Mouse (Mus musculus) G1E (cell line): ENCODE data around the gene Hs2st1. TPM values are rescaled to one million over a fixed set of nuclear protein-coding genes. Genes with fewer than 3 reads are reported as not detected.
A peak's percentile ranks its signal among the peaks of the same experiment; 100 is the strongest.

Source experiments
- ATAC-seq: 2 replicates; pipeline ENCODE4 v1.8.0; 2016; ENCODE audit warnings: mild to moderate bottlenecking; ENCODE audit not compliant: insufficient number of reproducible peaks, poor library complexity, low FRiP score, severe bottlenecking; ENCODE audit errors: extremely low read depth
- DNase-seq: peaks from one replicate; pipeline ENCODE4 v3.0.0; 2012; ENCODE audit warnings: low spot score
- H3K27me3 ChIP-seq: 2 replicates; pipeline ENCODE4 v1.6.1; 2012; ENCODE audit warnings: mild to moderate bottlenecking, low read length, inconsistent platforms; ENCODE audit not compliant: insufficient read depth
- H3K36me3 ChIP-seq: replicated peaks from 2 replicates; pipeline ENCODE3; 2012; ENCODE audit warnings: mild to moderate bottlenecking, inconsistent platforms
- H3K4me1 ChIP-seq: 2 replicates; pipeline ENCODE4 v1.6.1; 2012; ENCODE audit warnings: low read depth, low read length, inconsistent platforms, mixed read lengths; ENCODE audit not compliant: insufficient read depth
- H3K4me3 ChIP-seq: 2 replicates; pipeline ENCODE4 v1.5.1; 2012; ENCODE audit warnings: low read depth, mild to moderate bottlenecking, inconsistent platforms, low read length, moderate library complexity, mixed read lengths
- H3K9me3 ChIP-seq: replicated peaks from 2 replicates; pipeline ENCODE4 v1.6.1; 2012; ENCODE audit warnings: inconsistent platforms
- CTCF ChIP-seq: IDR thresholded peaks from 2 replicates; pipeline ENCODE4 v1.5.1; 2012; ENCODE audit warnings: low read depth, low read length, inconsistent platforms, mixed read lengths
- GATA1 ChIP-seq: IDR thresholded peaks from 2 replicates; pipeline ENCODE4 v1.6.1; 2012; ENCODE audit warnings: borderline replicate concordance, low read length, inconsistent platforms, mixed read lengths
- GATA2 ChIP-seq: IDR thresholded peaks from 2 replicates; pipeline ENCODE4 v1.6.1; 2012; ENCODE audit warnings: low read depth, low read length, inconsistent platforms, borderline replicate concordance
- POLR2AphosphoS5 ChIP-seq: IDR thresholded peaks from 2 replicates; pipeline ENCODE4 v1.6.1; 2012; ENCODE audit warnings: low read depth, low read length, inconsistent platforms; ENCODE audit not compliant: insufficient replicate concordance
- TAL1 ChIP-seq: conservative IDR thresholded peaks from 2 replicates; pipeline ENCODE4 v1.6.1; 2012; ENCODE audit warnings: low read depth, low read length, inconsistent platforms, mixed read lengths
- polyA plus RNA-seq: library from polyadenylated mRNA; stranded (reverse); fragments of >175 nt; gene quantifications from 2 replicates; pipeline ENCODE4 v1.2.3, GENCODE M21; 2012
- total RNA-seq, 2 experiments: library from RNA; stranded (forward) in 1 of 2; stranded (reverse) in 1 of 2; fragments of 200-1000 nt in 1 of 2; fragments of >200 nt in 1 of 2; fragmentation: Nextera tagmentation in 1 of 2; gene quantifications; 2 replicates each; pipeline ENCODE4 v1.2.3; 2014 to 2017

Gene Hs2st1
- total and polyA plus RNA-seq, 3 experiments, result 6.1 to 40.6 (median 37.8) TPM

- DNase-seq, result no peak
- H3K36me3 ChIP-seq, result peaks cover 37% of the 10 kb centered on the region
- ATAC-seq, result no peak
- no peak for TF ChIP-seq GATA1
- TF ChIP-seq GATA2, result no peak
- no peak for TF ChIP-seq TAL1
- no peak for TF ChIP-seq POLR2AphosphoS5
- H3K4me3 ChIP-seq, result no peak overlapping the region
- no peaks in the 10 kb centered on the region for H3K9me3 ChIP-seq
- H3K4me1 ChIP-seq, result peaks cover 14% of the 10 kb centered on the region
- H3K27me3 ChIP-seq, result no peaks in the 10 kb centered on the region
These were observed 92.1 kb downstream of the Hs2st1 start for GRCm38 (mm10) chr3:144477707-144478426.

- Histone ChIP-seq H3K4me1 (peaks cover 22% of the 10 kb centered on the region), H3K4me3 (no peak overlapping the region), H3K36me3 (peaks cover 28% of the 10 kb centered on the region), H3K9me3 (no peaks in the 10 kb centered on the region), H3K27me3 (no peaks in the 10 kb centered on the region)
- no peak for DNase-seq
- no peak for TF ChIP-seq CTCF
- no peak for TF ChIP-seq GATA2
- TF ChIP-seq POLR2AphosphoS5, result no peak
- TF ChIP-seq GATA1, result no peak
- no peak for TF ChIP-seq TAL1
- no peak for ATAC-seq
These were observed 94.1 kb downstream of the Hs2st1 start for GRCm38 (mm10) chr3:144475891-144476290.

GRCm38 (mm10) chr3:144474726-144475125 lies 95.3 kb downstream of the Hs2st1 start:
- Histone ChIP-seq H3K9me3 (no peaks in the 10 kb centered on the region), H3K27me3 (no peaks in the 10 kb centered on the region), H3K36me3 (peaks cover 37% of the 10 kb centered on the region), H3K4me1 (peaks cover 27% of the 10 kb centered on the region), H3K4me3 (no peak overlapping the region)
- DNase-seq (no peak), ATAC-seq (no peak)
- no peak for TF ChIP-seq CTCF
- TF ChIP-seq TAL1, result no peak
- no peak for TF ChIP-seq GATA1
- no peak for TF ChIP-seq POLR2AphosphoS5
- TF ChIP-seq GATA2, result no peak

- no peak for DNase-seq
- no peak for ATAC-seq
- H3K9me3 ChIP-seq, result no peaks in the 10 kb centered on the region
- TF ChIP-seq GATA2, result no peak
- no peak for TF ChIP-seq POLR2AphosphoS5
- TF ChIP-seq TAL1, result no peak
- peaks cover 25% of the 10 kb centered on the region for H3K36me3 ChIP-seq
- H3K27me3 ChIP-seq, result no peaks in the 10 kb centered on the region
- H3K4me3 ChIP-seq, result no peak overlapping the region
- H3K4me1 ChIP-seq, result peaks cover 32% of the 10 kb centered on the region
These were observed 98.0 kb downstream of the Hs2st1 start for GRCm38 (mm10) chr3:144471954-144472353.

- Histone ChIP-seq H3K27me3 (no peaks in the 10 kb centered on the region), H3K4me3 (no peak overlapping the region), H3K4me1 (peaks cover 40% of the 10 kb centered on the region), H3K36me3 (peaks cover 28% of the 10 kb centered on the region), H3K9me3 (no peaks in the 10 kb centered on the region)
- DNase-seq, result no peak
- no peak for TF ChIP-seq POLR2AphosphoS5
- no peak for TF ChIP-seq GATA1
- TF ChIP-seq GATA2, result no peak
- TF ChIP-seq CTCF, result no peak
- no peak for TF ChIP-seq TAL1
- no peak for ATAC-seq
These were observed 99.1 kb downstream of the Hs2st1 start for GRCm38 (mm10) chr3:144470901-144471300.

GRCm38 (mm10) chr3:144467521-144467920 lies 102.5 kb downstream of the Hs2st1 start:
- peaks cover 29% of the 10 kb centered on the region for H3K4me1 ChIP-seq
- peaks cover 52% of the 10 kb centered on the region for H3K36me3 ChIP-seq
- DNase-seq (peak; percentile 8), ATAC-seq (no peak)
- no peaks in the 10 kb centered on the region for H3K27me3 ChIP-seq
- H3K4me3 ChIP-seq, result no peak overlapping the region
- no peaks in the 10 kb centered on the region for H3K9me3 ChIP-seq
- TF ChIP-seq CTCF, result peak; percentile 21; the same call in 1 of the 2 replicates
- TF ChIP-seq POLR2AphosphoS5, result no peak
- no peak for TF ChIP-seq GATA2
